Mouse (Mus musculus) heart, postnatal 0 days (tissue): ENCODE results near the gene Matn3. TPM values are rescaled to one million over a fixed set of nuclear protein-coding genes. Genes with fewer than 3 reads are reported as not detected.

Experiments used
- ATAC-seq: fragments of 200-750 bp; cut with Nextera tagmentation; 2 replicates; pipeline ENCODE4 v1.8.0; 2017; ENCODE audit warnings: low read depth, moderate number of reproducible peaks, moderate library complexity; ENCODE audit not compliant: insufficient read depth
- DNase-seq: peaks from one replicate; pipeline ENCODE4 v3.0.0-alpha.2; 2016; ENCODE audit warnings: low spot score
- H3K27ac ChIP-seq: fragments of 300-500 bp; sonication (generic); 2 replicates; pipeline ENCODE4 v1.5.1; 2014; ENCODE audit warnings: low read depth, mild to moderate bottlenecking
- H3K27me3 ChIP-seq: fragments of 300-500 bp; sonication (generic); 2 replicates; pipeline ENCODE4 v1.6.1; 2014; ENCODE audit warnings: low read length, mixed read lengths; ENCODE audit not compliant: control insufficient read depth, insufficient read depth
- H3K36me3 ChIP-seq: fragments of 300-500 bp; sonication (generic); replicated peaks from 2 replicates; pipeline ENCODE4 v1.6.1; 2014; ENCODE audit warnings: low read length, mixed read lengths; ENCODE audit not compliant: control insufficient read depth, insufficient read depth
- H3K4me1 ChIP-seq: fragments of 300-500 bp; sonication (generic); 2 replicates; pipeline ENCODE4 v1.6.1; 2014; ENCODE audit warnings: antibody characterized with exemption; ENCODE audit not compliant: control insufficient read depth, insufficient read depth
- H3K4me2 ChIP-seq: fragments of 300-500 bp; sonication (generic); 2 replicates; pipeline ENCODE4 v1.6.1; 2014; ENCODE audit warnings: low read depth, mild to moderate bottlenecking, low read length, moderate library complexity
- H3K4me3 ChIP-seq: fragments of 300-500 bp; sonication (generic); 2 replicates; pipeline ENCODE4 v1.5.1; 2014; ENCODE audit warnings: low read depth, low read length
- H3K9ac ChIP-seq: fragments of 300-500 bp; sonication (generic); replicated peaks from 2 replicates; pipeline ENCODE4 v1.6.1; 2014; ENCODE audit warnings: low read depth, low read length, mixed read lengths
- H3K9me3 ChIP-seq: fragments of 300-500 bp; sonication (generic); replicated peaks from 2 replicates; pipeline ENCODE4 v1.6.1; 2016; ENCODE audit warnings: low read length; ENCODE audit not compliant: control insufficient read depth
- CTCF ChIP-seq: IDR thresholded peaks from 2 replicates; pipeline ENCODE4 v1.5.1; 2016; ENCODE audit warnings: antibody characterized with exemption, control low read depth, low read depth
- EP300 ChIP-seq: IDR thresholded peaks from 2 replicates; pipeline ENCODE4 v1.6.1; 2016; ENCODE audit warnings: antibody characterized with exemption, low read depth
- WGBS: fragments of 180-500 bp; shearing (Covaris S2); extraction: QIAGEN DNeasy Blood & Tissue Kit; methylation state at CpG from one replicate; pipeline ENCODE4 v1.1.7; 2014; 5-methylcytosine and 5-hydroxymethylcytosine counted together
- polyA plus RNA-seq: library from polyadenylated mRNA; unstranded; fragments of >200 nt; fragmentation: Nextera tagmentation; extraction: Ambion mirVana; gene quantifications from 2 replicates; pipeline ENCODE4 v1.2.1, GENCODE M21; 2015
- total RNA-seq: library from RNA; depleted of rRNA; stranded (reverse); fragments of >200 nt; gene quantifications from 2 replicates; pipeline ENCODE4 v1.2.3, GENCODE M21; 2014; ENCODE audit warnings: low replicate concordance; rRNA removed

Matn3 gene
- 0.12 TPM in 1 of 2 replicates, not detected in the other for total RNA-seq
- 0.05 and 0.07 TPM in 2 replicates for polyA plus RNA-seq

- H3K9ac ChIP-seq: peak within 1 kb of the TSS; percentile 51
- no peaks in the 10 kb centered on the region for H3K9me3 ChIP-seq
- peak; percentile 81 for ATAC-seq
- peak within 1 kb of the TSS; percentile 45 for H3K4me3 ChIP-seq
- peak; percentile 65 for DNase-seq
- H3K4me1 ChIP-seq: peaks cover 8% of the 10 kb centered on the region; the same call in 1 of the 2 replicates
- TF ChIP-seq EP300: no peak
- TF ChIP-seq CTCF: no peak
- peaks cover 7% of the 10 kb centered on the region; the same call in 1 of the 2 replicates for H3K27me3 ChIP-seq
- no peak within 1 kb of the TSS; the same call in 1 of the 2 replicates for H3K27ac ChIP-seq
- H3K36me3 ChIP-seq: no peaks in the 10 kb centered on the region
- H3K4me2 ChIP-seq: peak within 1 kb of the TSS; percentile 88
- WGBS: 3% methylated on average over 42 of the region's 42 CpGs
Measured at GRCm38 (mm10) chr12:8947714-8948464, at the start of gene Matn3. Gene Matn3, plus strand, starts transcription at chr12:8947929.

- no peaks in the 10 kb centered on the region for H3K9me3 ChIP-seq
- no peak overlapping the region for H3K9ac ChIP-seq
- no peak overlapping the region for H3K4me2 ChIP-seq
- no peak overlapping the region for H3K4me3 ChIP-seq
- peaks cover 16% of the 10 kb centered on the region for H3K4me1 ChIP-seq
- TF ChIP-seq CTCF: no peak
- TF ChIP-seq EP300: no peak
- no peaks in the 10 kb centered on the region for H3K36me3 ChIP-seq
- no peak for ATAC-seq
- H3K27ac ChIP-seq: no peak overlapping the region
- no peak for DNase-seq
- 68% methylated on average over 19 of the region's 19 CpGs for WGBS
- H3K27me3 ChIP-seq: no peaks in the 10 kb centered on the region
Measured at GRCm38 (mm10) chr12:8898879-8899785, 48.6 kb upstream of the Matn3 start.

GRCm38 (mm10) chr12:8900107-8900698 is 47.5 kb upstream of the Matn3 start:
- Histone ChIP-seq H3K27ac (0 out of 2 replicates have a peak overlapping the region, but pooled peaks have one; percentile 43), H3K36me3 (no peaks in the 10 kb centered on the region), H3K27me3 (no peaks in the 10 kb centered on the region), H3K9ac (no peak overlapping the region), H3K4me3 (no peak overlapping the region), H3K9me3 (no peaks in the 10 kb centered on the region), H3K4me2 (no peak overlapping the region), H3K4me1 (peaks cover 16% of the 10 kb centered on the region)
- 28% methylated on average over 4 of the region's 4 CpGs for WGBS
- TF ChIP-seq EP300: no peak
- TF ChIP-seq CTCF: peak; percentile 8; the same call in 1 of the 2 replicates
- DNase-seq (no peak), ATAC-seq (peak; percentile 40; the same call in 1 of the 2 replicates)

GRCm38 (mm10) chr12:8900919-8901663 is 46.6 kb upstream of the Matn3 start:
- Histone ChIP-seq H3K4me2 (no peak overlapping the region), H3K9ac (no peak overlapping the region), H3K9me3 (no peaks in the 10 kb centered on the region), H3K4me1 (peaks cover 16% of the 10 kb centered on the region), H3K36me3 (no peaks in the 10 kb centered on the region), H3K27ac (peak overlapping the region; percentile 6; the same call in 1 of the 2 replicates), H3K27me3 (no peaks in the 10 kb centered on the region), H3K4me3 (no peak overlapping the region)
- ATAC-seq: no peak
- WGBS: 21% methylated on average over 5 of the region's 5 CpGs
- DNase-seq: no peak
- TF ChIP-seq EP300 (no peak), CTCF (no peak)
